Mouse (Mus musculus): ENCODE measurements around the gene Sik1.
"Not testable (repeated sequence)": the region's sequence is repeated elsewhere in the genome, so short reads cannot be mapped to it uniquely, and the experiment has no call there.

The Sik1 gene

DNA sequence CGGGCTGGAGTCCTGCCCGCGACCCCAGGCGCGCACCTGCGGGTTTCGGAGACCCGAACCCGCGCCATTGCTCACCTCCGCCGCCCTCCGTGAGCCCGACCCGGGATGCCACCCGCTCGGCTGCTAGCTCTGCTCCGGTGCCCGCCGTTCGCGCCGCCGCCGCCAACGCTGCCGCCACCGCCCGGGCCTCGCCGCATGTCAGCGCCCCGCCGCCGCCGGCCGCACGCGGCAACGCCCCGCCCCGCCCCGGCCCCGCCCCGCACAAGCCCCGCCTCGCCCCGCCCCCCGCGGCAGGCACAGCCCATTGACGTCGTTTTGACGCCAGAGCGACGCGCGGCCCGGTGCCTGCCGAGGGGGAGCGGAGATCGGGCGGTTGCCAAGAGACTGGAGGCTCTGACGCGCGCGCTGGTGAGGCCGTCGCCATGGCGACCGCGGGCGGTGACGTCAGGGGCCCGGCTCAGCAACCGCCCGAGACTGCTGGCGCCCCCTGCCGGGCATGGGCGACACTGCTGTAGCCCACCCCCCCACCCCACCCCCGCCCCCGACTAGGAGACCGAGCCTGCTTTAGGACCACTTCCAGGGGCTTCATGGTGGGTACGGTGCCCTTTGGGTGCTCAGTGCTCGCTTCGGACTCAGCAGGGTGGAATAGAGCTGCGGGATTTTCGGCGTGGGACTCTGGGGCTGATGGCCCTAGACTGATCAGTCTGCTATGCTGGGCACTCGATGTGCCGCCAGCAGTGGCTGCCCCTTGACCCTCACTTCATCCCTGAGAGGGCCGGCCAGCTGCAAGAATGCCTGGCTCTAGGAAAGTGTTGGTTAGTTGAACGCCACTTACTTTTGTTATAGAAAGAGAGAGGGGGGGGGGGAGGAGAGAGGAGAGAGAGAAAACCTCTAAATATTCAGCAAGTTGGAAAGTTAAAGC, at the start of gene Sik1:
TSS of gene Sik1 (minus strand) at position 208 of the 922 bp plus-strand sequence.
- peak; percentile 100 for DNase-seq

DNA sequence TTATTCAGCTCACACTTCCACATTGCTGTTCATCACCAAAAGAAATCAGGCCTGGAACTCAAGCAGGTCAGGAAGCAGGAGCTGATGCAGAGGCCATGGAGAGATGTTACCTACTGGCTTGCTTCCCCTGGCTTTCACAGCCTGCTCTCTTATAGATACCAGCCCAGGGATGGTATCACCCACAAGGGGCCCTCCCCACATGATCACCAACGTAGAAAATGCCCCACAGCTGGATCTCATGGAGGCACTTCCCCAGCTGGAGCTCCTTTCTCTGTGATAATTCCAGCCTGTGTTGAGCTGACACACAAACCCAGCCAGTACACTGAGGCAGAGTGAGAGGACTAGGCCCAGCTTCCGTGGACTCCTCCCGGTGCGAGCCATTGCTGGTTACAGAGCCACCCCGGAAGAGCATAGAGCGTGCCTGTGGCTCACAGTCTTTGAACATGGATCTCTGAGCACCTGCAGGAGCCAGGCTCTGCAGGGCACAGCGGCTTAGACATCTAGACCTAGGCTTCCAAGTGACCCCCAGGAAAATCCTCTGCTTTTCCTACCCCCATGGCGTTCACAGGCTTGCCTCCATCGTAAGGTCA, 49.7 kb upstream of the Sik1 start:
- DNase-seq: no peak

DNA sequence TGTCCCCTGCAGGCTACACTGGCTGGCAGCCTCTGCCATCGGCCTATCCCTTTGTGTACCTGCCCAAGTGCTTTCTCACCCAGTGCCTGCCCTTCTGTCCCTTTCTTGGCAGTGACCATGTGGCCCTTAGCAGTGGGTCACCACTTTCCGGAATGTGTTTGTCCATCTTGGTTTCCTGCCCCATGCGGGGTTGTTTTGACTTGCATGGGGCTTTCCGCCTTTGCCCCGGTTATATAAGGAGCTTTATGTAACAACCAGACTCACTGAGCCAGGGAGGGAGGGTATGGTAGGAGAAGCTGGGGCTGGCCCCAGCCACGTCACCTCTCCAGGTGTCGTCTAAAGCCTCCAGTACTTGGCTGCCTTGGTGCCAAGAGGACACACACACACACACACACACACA, 48.4 kb upstream of the Sik1 start:
- no peak for DNase-seq

DNA sequence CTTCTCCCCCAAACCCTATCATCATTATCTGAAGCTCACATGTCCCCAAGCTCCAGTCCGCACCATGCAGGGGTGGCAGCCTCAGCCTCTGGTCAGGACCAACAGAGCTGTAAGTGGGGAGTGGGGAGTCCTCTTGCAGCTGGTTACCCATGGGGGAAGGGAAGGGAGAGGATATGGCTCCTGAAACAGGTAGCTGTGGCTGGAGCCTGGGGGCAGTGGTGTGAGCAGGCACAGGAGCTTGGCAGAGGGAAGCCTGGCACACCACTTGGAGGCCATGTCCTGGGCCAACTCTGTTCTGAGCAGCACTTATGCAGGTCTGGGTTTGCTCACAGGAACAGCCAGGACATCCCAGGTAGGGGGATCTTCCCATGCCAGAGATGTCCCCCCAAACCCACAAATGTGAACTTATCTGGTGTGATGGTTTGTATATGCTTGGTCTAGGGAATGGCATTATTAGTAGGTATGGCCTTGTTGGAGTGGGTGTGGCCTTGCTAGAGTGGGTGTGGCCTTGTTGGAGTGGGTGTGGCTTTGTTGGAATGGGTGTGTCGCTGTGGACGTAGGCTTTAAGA, 47.1 kb upstream of the Sik1 start:
- DNase-seq: no peak

DNA sequence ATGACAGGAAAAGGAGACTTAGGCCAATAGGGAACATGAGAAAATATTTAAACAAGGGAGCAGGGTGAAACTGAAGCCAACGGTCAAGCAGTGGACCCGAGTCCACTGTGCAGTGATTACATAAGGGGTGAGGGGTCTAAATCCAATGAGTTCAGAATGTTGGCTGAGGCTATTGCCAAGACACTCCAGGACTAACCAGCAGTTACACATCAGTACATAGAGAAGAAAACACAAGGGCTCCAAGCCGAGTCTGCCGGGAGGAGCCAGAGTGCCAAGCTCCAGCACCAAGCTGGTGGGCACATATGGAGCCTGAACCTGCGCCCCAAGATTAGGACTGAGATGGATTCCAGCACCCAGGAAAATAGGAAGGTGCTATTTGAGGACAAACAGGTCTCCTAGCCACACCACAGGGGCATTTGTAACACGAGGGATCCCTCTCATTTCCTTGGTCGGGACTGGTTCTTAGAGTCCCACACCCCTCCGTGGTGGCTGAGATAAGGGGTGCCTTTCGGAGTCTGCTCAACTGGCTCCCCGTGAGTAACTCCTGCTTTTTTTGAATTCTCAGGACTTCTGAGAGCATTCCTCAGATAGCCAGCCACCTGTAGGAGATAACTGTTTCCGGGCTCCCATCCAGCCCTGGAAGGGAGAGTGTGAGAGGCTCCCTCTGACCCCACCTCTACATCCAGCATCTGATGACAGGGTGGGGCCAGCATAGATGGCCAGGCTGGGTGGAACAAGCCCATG, 46.0 kb upstream of the Sik1 start:
- no peak for DNase-seq

DNA sequence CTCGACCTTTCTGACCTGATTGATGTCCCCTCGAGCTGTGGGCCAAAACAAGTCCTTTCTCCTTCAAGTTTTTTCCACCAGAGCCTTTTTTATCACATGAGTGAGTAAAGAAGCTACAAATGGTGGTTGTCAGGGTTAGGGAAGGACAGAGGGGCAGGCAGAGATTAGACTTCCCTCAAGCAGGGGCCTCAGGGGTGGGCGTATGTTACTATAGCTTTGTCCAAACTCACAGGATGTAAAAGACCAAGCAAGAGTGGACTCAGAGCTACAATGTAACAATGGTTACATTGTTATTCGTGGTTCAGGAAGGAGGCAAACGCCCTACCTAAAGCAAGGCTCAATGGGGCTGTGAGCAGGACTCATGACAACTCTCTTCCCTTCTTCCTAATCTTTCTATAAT, 43.3 kb upstream of the Sik1 start:
- no peak for DNase-seq

DNA sequence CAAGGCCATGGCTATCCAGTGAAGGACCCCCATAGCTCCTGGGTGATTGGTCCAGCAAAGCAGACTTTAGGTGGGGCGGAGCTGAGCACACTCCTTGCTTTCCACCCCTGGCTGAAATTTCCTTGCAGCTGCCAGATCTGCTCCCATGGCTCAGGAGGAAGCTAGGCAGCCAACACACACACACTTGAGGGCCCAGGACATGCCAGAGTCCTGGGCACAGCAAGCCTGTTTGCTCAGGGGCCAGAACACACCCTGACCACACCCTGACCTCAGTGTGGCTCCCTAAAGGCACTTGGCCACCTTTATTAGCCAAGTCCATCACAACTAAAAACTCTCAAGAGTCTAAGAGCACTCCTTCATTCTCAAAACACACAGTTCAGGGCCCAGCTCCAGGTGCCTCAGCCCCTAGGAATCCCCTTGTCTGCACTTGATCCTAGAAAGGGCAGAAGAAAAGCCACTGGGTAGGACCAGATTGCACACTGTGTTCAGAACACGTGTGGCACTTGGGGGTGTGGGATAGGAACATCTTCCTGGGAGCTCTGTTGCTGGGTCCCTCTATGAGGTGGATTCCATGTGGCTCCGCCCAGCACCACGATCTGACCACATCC, 41.7 kb upstream of the Sik1 start:
- DNase-seq: no peak

DNA sequence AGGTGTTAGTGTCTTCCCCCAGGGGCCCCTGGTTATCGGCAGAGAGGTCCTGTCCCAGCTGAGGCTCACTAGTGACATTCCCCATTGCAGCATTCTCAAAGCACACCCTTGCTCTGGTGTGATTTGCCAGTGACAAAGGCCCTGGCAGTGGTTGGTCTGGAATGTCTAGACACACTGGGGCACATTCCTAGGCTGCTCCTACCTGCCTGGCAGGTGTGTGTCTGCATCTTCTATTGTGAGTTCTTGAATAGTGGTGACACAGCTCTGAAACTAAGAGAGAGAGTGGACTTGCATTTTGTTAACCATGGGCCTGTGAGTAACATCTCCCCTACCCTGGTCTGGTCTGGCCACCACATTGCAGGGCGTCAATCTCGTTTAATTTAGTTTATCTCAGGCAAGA, 41.1 kb upstream of the Sik1 start:
- no peak for DNase-seq

DNA sequence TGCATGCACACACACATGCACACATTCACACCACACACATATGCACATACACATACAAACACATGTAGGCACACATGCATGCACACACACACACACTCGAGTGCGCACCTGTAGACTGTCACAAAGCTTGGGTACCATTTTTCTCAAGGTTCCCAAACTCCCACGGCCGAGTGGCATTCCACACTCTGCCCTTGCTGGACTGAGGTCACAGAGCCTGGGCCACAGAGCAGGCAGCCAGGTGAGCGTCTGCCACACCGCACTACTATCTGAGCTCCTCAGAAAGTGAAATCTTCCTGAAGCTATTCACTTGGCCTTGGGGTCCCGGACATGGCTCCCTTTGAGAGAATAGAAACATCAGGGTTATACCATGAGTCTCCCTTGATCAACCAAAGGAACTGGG, 40.7 kb upstream of the Sik1 start:
- no peak for DNase-seq

DNA sequence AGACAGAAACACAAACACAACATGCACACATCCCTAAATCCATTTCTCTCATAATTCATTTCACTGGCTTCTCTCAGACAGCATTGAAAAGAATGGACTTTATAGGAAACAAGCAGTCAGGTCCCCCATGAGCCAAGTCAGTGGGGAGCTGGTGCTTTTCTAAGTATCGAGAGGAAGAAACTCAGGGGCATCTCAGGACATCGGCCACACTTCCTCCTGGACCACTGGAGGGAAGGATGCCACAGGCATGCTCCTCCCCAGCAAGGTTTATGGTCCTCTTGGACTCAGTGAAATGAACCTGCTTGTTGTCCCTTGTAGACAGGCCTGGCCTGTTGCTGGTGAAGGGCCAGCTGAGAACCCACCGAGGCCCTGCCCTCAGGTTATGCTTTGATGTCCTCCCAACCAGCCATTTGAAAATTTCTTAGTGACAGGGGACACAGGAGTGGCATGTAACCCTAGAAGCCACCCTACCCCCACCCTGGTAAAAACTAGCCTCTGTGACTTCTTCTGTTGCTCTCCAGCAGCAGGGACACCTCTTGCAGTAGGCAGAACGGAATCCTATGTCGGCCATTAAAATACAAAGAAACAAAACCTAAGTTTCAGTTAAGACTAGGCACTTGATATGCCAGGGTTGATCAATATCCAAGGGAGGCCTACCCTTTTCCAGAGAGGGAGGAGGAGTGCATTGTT, 37.9 kb upstream of the Sik1 start:
- DNase-seq: no peak

DNA sequence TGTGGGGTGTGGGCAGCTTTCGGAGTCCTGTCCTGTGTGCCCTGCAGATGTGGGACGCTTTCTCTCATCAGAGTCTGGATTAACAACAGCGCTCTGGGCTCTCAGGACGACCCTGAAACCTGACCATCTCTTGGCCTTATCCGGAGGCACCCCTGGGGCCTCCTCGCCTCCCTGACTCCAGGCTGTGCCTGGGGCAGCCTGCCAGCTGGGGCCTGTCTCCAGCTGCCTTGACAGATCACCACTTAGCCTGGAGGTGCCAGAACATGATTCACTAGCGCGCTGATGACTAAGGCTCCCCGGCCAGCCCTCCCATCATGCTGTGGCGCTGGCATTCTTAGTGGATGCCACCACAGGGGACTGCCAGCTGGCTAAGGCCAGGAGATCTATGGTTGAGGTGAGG, 37.1 kb upstream of the Sik1 start:
- peak; percentile 53 for DNase-seq

DNA sequence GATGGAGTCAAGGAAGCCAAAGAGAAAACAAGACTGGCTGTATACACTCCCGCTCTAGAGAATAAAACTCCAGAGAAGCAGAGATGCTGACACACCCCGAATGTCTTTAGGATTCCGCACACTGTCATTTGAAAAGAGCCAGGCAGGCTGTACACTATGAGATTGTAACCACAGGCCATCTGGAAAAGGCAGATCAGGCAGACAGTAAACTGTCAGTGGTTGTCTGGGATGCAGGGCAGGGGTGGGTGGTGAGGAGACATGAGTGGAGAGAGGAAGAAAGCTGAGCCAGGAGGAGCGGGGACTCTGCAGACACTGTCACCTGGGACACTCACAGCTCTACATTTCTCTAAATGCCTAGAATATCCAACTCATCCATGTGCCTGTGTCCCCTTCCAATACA, 36.3 kb upstream of the Sik1 start:
- DNase-seq: no peak

DNA sequence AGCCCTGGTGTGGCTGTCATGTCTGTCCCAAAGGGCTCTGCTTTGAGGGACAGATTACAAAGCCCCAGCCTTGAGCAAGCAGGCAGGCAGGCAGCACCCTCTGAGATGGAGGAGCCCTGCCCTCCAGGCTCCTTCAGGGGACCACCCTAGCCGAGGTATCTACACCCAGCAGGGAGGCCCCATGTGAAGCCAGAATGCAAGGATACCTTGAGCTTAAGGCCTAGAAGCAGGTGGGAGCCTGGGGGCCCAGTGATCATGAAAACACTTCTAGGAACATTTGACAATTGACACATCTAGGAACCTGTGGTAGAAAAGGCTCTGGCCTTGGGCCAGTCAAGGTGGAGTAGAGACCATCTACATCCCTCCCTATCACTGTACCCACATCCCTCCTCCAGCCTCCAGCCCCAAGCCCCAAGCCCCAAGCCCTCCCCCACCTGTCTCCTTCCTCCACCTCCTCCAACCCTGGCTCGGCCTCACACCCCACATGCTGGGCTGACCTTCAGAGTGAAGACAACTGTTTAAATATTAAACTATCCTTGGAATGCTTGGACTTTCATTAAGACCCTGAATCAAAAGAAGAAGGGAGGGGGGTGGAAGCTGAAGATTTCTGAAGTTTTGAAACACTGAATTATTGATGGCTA, 34.8 kb upstream of the Sik1 start:
- DNase-seq: no peak

DNA sequence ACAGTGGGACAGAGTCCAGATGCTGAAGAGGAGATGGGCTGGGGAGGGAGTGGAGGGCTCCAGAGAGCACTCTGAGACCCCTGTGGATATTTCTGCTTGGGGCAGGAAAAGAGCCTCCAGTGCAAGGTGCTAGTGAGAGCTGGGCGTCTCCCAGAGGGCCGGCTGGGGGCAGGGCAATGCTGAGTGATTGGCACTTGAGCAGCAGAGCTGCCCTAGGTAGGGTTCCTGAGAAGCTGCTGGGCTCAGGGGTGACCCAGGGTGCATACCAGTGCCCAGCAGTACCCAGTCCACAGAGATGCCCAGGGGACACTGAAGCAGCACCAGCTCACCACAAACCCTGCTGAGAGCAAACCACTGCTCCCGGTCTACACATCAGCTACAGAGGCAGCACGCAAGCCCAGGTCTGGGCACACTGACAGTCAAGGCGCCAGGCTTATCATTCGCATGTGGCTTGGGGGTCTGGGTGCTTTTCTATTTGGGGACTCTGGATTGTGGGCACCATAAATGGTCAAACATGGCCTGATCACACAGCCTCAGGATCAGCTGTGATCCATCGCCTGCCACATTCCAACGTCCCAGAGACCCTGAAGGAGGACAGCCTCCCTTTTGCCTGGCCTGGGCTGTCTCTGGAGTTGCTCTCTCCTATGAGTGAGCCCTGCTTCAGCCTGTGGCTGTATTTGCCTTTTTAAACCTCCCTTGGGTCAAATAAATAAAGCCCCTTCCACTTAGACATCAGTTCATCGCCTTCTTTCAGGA, 34.0 kb upstream of the Sik1 start:
- DNase-seq: no peak

DNA sequence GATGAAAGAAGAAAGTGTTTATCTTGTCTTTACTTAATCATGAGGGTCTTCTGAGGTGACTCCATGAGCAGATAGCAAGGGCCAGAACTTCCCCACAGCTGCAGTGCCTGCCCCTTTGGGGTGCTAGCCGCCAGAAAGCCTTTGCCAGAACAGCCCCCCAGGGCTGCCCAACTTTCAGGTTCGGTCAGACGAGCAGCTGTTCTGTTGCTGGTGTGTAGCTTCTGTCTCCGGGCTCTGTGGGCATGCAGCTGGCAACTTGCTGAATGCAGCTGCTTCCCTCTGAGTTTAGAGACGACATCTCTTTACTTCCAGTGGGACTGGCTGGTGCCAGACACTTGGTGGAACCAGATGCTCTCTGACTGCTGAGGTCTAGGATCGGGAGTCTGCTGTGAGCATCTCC, 32.9 kb upstream of the Sik1 start:
- DNase-seq: no peak

DNA sequence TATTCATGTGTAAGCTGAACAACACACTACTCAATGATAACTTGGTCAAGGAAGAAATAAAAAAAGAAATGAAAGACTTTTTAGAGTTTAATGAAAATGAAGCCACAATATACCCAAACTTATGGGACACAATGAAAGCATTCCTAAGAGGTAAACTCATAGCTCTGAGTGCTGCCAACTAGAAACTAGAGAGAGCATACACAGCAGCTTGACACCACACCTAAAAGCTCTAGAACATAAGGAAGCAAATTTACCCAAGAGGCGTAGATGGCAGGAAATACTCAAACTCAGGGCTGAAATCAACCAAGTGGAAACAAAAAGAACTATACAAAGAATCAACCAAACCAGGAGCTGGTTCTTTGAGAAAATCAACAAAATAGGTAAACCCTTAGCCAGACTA, 29.1 kb upstream of the Sik1 start:
- DNase-seq: not testable (repeated sequence)

DNA sequence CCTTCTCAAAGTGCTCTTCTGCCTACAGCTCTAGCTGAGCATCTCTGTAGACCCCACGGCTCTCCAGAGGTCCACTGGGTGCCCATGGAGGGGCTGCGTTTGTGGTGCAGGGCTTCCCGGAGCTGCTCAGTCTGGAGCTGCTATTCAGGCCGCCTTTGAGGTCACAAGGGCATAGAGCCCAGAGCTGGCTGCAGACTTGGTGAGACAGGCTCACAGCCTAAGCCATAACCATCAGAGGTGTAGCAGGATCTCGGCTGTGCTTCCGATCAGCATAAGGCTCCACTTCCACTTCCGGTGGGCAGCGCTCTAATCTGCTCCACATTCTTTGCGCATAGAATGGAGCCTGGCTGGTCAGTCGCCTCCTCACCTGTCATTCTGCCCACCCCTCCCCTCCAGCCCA, 23.8 kb upstream of the Sik1 start:
- DNase-seq: no peak

DNA sequence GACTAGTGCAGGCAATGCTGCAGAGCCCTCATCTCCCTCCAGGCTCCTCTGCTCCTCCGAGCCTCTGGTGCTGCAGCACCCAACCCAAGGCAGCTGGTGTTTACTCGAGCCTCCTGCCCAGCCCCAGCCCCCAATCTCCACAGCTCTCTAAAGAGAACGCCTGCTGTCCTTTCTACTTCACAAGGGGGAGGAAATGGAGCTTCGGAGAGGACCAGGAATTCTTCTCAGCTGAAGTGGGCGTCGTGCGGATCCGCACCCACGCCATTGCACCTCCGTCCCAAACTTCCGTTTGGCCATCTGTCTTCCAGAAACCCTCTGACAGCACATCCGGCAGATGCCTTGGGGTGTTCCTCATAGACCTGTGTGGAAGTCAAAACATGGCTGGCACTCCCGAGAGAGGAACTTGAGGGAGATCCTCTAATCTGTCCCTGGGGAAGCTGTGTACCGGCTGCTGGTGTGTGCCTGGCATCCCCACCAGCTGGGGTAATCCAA, 22.1 kb upstream of the Sik1 start:
- peak; percentile 67 for DNase-seq

DNA sequence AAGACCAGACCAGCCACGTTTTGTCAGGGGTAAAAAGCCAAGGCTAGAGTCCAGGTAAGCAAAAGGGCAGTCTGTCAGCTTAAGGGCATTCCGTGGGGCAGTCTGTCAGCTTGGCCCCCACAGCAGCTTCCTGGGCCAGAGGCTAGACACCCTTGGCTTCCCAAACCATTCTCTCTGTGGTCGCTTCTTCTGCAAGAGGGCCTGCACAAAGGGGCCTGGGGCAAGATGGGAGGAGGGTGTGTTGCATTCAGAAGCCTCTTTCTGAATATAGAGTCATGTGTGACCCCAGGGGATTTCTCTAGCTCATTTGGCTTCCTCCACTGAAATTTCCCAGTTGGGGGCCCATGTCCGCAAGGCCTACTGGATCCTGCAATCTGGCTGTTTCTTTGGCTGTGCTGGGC, 21.6 kb upstream of the Sik1 start:
- no peak for DNase-seq

DNA sequence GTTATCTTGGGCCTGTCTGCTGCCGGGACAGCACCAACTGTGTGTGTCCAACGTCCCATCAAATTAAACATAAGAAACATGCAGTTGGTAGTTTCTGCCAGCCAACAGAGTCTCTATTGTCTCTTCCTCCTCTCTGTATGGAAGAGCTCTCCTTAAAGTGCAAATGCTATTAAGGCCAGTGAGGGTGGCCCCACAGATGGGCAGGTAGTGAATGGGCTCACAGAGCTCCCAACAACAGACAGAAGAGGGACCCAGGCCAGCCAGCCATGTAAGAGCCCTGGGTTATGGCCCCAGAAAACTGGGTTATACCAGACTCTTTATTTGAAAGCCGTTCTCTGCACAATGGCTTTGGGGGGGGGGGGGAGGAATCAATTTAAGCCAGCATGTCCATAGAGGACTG, 21.2 kb upstream of the Sik1 start:
- no peak for DNase-seq

DNA sequence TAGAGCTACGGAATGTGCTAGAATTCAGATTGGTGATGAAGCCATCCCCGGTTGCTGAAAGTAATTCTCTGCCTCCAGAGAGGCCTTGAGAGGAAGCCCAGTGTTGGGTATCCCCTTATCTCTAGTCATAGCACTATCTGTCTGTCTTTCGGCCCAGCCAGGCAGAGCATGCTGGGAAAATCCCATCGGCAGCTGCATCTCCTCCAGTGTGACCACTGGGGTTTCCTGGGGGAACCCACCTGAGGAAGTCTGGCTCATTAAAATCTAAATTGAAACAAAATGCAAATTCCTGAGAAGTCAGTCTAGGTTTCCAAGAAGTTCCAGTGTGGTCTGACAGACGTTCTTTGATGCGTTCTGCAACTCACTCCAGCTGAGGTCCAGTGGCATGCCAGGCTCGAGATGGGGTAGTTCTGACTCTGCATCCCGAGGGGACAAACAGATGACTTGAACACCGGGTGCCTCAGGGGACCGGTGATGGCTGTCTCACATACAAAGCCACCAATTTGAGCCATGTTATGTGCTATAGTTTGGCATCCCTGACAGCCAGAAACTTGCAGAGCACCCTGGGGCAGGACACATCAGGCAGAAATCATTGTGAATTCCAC, 19.8 kb upstream of the Sik1 start:
- no peak for DNase-seq

All from right cerebral cortex, postnatal 14 days (tissue).